Mouse (Mus musculus): ENCODE data around the gene Dusp18. TPM values are rescaled to one million over a fixed set of nuclear protein-coding genes. Genes with fewer than 3 reads are reported as not detected.
"Not testable (repeated sequence)": the region's sequence is repeated elsewhere in the genome, so short reads cannot be mapped to it uniquely, and the experiment has no call there.

The Dusp18 gene
- total and polyA plus RNA-seq, 3 experiments: 2.7 to 9.4 (median 3.9) TPM

DNA sequence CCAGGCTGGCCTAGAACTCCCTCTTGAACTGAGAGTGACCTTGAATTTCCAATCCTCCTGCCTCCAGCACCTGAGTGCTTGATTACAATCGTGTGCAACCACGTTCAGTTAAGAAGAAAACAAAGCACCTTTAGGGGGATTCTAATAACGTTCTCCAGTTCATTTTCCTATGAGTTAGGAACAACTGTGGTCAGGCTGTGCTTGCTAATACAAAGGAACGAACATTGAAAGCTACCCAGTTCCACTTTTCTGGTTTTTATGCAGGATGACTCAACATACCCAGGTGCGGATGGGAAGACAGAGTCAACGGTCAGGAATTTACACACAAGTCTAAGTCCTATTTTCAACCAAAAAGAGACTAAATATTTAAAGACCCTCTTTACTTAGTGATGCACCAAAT lies 1.1 kb upstream of the Dusp18 start:
- DNase-seq: no peak

DNA sequence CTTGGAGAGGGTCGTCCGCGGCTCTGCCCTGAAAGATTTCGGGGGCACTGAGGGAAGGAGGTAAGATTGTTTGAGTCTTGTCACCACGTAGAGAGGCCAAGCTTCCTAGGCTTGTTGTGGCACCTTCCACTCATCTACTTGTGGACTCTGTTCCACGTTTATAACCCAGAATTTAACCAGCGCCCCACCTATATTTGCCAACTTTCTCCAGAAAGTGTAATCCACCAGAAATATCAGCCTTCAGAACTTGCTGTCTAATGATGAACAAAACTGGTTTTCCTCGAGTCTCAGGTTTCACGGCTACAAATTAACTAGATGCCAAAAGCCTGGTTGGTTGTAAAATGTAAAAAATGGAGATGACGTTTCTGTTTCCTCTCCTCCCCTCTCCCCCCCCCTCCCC lies 418 bp downstream of the Dusp18 start:
- no peak for DNase-seq

DNA sequence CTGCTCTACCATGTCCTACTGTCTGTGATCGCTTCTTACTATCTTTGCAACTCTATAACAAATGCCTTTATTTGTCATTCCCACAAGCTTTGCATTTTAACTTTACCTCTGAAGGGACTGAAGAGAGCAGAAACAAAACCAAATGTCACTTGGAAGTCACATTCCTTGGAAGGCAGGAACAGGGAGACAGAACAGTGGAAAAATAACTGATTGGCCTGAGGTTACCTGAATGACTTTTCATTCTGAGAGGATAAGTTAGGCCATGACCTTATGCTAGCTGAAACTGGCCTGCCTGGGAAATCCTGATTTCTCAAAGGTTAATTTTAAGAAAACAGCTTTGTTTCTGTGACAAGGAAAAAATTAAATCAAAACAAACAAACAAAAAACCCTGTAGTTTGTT lies 893 bp downstream of the Dusp18 start:
- no peak for DNase-seq

DNA sequence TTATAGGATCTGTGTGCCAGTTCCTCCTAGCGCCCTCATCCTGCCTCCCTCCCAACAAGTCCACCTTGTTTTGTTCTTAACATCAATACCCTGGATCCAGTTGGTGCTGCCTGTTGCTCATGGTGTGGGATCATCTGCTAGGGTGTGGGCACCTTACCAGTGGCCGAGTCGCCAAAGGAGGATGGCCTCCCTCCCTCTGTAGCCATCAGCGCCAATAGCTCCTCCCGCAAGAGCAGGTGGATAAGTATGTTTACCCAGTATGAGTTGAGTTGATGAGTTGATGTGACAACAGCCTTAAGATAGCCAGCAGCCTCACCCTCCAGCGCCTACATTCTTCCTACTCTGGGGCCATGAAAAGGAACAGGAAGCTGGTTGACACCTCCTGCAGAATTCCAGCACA lies 5.3 kb downstream of the Dusp18 start:
- no peak for DNase-seq

DNA sequence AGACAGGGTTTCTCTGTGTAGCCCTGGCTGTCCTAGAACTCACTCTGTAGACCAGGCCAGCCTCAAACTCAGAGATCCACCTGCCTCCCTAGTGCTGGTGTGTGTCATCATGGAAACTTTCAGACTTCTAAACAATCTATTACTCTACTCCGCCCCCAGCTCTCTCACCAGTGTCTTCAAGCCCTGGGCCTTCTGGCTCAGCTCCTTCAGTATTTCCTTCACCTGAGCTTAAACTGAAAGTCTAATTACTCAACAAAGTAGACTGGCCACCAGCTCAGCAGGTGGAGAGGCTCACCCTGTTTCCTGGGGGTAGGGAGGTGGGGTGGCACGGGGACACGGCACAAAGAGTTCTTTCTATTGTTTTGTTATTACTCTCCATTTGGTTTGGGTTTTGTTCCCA lies 7.5 kb downstream of the Dusp18 start:
- no peak for DNase-seq

DNA sequence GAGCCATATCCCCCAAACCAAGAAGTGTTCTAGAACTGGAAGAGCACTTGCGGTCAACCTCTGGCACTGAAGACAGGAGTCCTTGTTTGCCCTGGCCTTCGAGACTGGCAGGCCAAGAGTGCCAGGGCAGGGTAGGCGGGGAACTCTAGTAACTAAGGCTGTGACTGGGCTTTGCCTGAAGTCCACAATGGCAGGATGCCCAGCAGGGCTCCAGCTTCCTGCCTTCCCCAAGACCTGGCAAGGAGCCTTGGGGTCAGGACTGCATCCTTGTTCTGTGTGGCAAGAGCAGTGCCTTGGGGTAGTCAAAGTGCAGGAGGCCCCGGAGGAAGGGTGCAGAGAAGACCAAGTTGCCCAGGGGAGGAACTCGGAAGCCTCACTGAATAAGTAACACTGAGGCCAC lies 8.0 kb downstream of the Dusp18 start:
- DNase-seq: peak; percentile 86

DNA sequence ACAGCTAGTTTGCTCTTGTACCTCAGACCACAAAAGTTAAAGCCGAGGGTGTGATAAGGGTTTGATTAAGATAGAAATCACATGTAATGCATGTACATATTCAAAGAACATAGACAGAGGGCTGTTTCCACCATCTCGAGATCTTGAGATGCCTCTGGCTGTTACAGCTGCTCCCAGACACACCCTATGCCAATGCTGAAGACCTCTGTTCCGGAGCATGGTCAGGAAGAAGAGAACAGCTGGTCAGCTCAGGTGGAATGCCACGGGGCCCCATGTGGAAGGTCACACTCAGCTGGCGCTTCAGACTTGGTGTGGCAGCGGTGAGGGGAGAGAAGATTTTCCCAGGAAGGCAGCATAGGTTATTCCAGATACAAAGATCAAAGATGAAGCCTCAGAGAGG lies 9.6 kb downstream of the Dusp18 start:
- no peak for DNase-seq

DNA sequence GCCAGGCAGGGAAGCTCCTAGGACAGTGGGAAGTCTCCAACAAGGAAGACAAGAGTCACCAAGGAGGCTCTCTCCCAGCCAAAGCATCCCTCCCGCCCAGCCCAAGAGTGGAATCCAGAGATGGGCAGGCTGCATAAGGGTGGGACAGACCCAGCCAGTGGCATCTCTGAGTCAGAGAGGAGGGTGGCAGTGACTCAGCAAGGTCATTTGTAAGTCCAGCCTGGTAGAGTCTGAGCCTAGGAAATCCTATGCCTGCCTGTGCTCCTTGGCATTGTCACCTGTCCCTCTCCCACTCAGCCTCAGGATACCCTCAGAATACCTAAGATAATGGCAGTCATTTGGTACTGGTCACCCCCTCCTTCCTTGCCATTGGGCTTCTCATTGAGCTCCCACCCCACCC lies 10.4 kb downstream of the Dusp18 start:
- DNase-seq: peak; percentile 80

DNA sequence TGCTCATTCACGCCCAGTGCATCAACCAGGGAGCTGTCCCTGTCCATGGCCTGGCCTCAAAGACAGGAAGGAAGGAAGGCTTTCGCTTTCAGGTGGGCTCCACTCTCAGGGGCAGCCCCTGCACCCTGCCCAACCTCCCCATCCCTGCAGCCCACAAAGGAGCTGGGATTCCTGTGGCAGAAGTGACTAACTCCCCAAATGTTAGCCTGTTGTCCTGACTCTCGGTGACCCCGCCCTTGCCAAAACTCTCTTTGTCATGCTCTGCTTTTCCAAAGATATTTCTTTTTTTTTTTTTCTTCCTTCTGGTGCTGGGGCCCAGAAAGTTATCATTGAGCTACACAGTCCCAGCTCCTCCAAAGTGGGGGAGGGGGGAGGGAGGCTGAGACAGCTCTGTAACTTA lies 14.2 kb downstream of the Dusp18 start:
- no peak for DNase-seq

DNA sequence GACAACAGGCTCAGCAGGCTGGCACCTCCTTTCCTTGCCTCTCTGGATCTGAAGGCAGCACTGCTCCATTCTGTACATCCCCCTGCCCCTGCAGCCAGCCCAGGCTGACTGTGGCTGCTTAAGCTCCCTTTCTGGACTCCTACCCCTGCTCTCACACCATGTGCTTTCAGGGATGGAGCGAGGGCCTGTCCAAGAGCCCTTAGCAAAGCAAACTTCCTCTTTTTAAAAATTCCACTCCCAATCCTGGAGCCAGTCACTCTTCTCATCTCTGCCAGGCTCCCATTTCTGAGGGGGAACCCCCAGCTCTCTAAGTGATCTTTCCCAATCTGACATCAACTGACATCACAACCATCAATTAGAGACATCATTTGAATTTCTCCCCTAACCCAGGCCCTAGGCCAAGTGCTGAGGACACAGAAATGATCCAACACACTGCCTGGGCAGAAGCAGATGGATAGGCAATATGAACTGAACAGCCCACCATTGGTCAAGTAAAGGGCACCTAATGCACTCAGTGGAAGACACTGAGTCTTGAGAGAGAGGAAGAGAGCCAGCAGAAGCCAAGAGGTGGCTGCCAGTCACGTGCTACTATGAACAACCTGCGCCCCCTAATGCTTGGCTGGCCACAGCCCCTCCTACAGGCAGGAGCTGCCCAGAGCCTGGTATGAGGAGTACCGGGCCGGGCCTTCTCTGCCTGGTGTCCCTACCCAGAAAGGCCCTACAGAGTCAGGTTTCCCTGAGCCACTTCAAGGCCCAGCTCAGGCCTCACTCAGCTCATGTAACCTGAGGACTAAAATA lies 15.7 kb downstream of the Dusp18 start:
- no peak for DNase-seq

DNA sequence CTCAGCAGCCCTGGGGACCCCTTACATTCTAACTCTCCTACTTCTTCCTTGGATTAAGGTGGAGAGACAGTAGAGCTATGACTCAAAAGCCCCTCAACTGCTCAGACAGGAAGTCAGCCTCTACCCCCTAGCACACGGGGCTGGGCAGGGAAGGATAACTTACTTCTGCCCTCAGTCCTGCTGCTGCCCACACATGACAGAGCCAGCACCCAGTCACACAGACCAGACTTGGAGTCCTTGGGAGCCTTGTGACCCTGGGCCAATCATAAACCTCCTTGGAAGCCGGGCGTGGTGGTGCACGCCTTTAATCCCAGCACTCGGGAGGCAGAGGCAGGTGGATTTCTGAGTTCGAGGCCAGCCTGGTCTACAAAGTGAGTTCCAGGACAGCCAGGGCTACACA lies 16.4 kb downstream of the Dusp18 start:
- not testable (repeated sequence) for DNase-seq

DNA sequence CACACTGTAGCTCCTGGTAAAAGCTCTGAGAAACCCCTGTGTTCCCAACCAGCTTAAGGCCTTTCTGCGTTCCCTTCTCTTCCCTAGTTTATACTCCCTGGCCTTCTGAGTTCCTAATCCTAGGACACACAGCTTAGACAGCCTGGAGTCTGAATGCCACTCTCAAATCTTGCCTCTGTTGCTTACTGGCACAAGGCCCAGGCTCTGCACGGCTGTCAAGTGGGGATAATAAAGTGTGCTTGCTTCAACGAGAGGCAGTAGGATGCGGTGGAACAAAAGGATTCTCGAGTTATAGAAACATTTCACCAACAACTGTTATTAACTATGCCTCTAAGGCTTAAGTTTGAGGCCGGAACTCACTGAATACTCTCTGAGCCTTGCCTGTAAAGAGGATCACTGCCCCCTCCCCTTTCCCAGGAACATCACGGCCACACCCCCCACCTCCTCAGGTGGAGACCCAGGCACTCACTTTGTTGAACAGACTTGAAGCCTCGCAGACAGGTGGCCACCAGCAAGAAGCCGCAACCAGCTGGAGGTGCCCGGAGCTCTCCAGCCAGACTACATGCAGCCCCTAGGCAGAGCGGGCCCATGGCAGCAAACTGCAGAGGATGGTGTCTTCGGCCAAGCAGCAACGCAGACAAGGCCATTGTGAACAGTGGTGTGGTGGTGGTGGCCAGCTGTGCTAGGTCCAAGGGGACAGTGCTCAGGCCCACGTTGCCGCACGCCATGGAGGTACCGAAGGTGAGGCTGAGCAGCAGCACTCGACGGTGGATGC lies 17.2 kb downstream of the Dusp18 start:
- peak; percentile 58 for DNase-seq

DNA sequence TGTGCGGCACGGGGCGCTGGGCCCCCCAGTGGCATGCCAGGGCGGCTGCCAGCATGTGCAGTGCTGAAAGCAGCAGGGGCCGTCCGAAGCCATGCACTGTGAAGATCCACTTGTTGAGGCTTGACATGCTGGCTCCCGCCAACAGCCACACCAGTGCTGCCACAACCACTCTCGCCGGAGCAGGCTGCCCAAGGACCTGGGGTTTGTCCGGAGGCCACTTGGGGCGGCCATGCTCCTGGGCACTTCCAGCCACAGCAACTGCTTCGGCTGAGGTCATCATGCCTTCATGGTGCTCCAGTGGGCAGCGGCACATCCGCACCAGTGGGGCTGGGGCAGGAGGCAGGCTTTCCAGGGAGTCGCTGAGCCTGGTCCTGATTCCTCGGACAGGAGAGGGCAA lies 17.8 kb downstream of the Dusp18 start:
- peak; percentile 65 for DNase-seq

DNA sequence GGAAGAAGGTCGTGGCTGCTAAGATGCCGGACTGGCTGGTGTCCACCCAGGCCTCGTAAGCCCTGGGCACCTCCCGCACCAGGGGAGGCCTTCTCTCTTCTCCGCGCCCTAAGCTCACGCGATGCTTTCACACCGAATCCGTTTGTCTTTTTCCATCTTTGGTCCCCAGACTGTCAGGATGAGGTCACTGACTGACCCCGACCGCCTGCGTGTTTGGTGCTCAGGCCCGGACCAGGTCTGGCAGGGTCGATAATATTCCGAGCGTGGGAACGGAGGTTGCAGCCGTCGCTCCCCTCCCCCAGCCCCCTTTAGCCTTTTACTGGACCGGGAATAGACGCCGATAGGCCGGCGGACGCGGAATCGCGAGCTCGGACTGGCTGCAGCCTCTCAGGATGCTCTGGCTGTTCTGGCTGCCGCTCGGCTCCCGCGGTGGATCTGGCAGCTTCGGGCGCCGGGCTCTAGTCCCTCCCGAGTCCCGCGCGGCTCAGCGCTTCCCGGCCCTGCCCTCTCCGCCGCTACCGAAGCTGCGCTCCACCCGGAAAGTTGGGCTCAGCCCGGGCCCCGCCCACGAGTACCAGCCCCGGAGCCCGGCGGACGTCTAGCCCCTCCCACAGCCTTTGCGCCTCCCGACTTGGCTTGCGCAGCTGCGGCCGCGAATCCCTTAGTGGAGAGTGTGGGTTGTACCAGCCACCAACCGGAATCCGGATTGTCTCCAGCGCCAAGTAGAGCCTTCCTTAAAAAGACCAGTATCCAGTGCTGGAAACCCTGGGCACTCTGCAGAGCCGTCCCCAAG lies 18.5 kb downstream of the Dusp18 start:
- DNase-seq: peak; percentile 98

DNA sequence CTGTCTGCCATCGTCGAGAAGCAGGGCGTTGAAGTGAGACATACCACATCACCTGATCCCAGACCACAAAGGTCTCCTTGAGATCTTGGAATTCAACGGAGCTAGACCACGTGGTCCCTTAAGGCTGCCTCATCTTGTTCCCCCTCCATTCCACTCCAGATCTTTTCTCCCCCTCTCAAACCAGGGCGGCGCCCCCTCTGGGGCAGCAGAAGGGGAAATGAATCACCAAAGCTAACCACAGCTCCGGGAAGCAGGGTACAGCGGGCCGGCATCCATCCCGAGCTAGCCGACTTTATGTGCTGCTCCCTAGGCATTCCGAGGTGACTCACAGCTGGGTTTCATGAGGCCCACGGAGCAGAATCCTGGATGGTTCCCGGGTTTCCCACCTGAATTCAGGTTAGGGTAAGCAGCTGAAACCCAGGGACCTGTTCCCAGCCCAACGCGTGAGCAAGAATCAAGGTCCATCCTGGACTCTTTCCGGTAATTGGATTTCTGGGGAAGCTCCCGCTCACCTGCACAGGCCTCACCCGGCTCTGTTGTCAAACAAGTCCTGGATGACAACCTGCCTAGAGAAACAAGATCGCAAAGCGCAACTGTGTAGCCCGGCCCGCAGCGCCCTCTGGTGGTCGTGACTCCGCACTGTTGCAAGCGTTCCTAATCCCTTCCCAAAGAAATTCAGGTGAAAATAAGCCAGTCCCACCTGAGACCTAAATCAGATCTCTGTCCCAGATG lies 19.2 kb downstream of the Dusp18 start, which contains the start of gene Slc35e4:
TSS of gene Slc35e4 (minus strand) at position 556 of the 732 bp plus-strand sequence.
- DNase-seq: peak; percentile 85

DNA sequence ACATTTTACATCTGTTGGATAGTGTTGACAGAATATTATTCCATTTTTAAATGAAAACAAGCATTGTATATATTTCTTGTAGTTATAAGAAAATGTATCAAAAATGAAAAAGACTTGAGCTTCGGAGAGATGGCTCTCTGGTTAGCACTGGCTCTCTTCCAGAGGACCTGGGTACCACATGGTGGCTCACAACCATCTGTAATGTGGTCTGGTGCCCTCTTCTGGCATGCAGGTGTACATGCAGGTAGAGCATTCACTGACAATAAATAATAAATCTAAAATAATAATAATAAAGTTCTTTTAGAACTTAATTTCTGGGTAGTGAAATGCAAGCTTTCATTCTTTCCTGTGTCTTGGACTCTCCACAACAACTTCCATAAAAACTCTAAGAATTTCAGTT lies 23.7 kb downstream of the Dusp18 start:
- DNase-seq: no peak

DNA sequence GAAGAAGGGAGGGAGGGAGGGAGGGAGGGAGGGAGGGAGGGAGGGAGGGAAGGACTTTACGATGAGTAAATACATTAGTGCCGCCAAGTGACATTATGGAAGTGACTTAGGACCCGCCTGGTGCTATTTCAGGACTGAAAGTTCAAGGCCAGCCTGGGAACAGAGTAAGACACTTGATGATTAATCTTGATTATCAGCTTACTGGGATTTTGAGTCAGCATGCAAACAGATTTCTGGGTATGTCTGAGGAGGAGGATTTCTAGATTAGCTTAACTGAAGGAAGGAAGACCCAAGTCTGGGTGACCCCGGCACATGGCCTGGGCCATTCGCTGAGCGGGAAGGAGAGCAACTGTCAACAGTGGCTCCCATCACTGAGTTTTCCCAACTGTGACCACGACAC lies 25.4 kb downstream of the Dusp18 start:
- peak; percentile 82 for DNase-seq

DNA sequence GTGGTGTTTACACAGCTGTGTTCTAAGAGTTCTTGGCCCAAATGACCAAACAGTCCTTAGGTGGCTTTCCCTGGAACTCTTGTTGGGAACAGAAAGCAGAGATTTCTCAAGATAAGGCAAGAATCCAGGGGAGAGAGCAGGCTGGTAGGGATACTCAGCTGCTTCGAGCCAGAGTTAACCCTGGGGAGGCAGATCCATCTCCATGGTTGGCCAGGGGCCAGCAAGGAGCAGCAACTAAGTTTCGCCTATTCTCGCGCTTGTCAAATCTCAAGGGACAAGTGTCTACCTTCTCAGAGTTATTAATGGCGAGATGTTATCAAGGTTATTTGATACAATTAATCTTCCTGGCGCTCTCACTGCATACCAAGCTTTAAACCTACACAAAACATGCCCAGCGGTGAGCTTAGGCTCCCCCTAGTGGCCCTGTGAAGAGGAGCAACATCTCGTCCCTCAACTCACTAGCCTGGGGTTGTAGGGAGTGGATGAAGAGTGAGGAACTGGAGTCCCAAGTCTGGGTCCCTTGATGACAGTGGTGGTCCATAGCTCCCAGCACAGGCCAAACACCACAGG lies 26.3 kb downstream of the Dusp18 start:
- DNase-seq: peak; percentile 67

DNA sequence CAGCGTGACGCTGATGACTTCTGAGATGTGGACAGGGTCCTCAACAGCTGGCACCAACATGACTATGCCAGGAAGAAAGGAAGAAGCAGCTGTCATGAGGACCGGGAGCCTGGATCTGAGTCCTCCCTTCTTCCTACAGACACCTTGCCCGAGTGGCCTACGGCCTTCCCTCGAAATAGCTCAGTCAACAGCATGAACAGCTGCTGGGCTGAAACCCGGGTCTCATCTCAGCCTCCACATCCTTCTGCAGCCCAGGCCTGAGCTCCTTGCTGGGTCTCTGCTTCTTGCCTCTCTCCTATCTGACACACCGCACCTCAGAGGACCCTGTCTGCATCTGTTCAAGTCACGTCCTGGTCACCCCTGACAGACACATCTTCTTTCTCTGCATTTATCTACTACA lies 27.1 kb downstream of the Dusp18 start:
- no peak for DNase-seq

DNA sequence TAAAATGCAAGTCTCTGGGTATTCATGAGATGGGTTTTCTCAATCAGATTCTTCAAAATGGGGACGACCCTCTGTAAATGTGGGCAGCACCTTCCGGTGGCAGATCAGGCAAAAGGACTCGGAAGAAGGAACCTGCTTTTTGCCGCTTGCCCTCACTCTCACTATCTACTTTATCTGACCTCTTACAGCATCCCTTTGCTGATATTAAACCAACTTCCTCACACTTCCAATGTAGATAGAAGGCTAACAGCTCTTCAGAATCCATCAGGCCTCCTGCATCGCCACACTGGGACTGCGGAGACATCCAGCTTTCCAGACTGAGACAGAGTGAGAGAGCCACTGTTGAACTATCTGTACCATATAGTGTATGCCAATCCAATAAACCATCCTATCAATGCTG lies 27.7 kb downstream of the Dusp18 start:
- DNase-seq: no peak

DNA sequence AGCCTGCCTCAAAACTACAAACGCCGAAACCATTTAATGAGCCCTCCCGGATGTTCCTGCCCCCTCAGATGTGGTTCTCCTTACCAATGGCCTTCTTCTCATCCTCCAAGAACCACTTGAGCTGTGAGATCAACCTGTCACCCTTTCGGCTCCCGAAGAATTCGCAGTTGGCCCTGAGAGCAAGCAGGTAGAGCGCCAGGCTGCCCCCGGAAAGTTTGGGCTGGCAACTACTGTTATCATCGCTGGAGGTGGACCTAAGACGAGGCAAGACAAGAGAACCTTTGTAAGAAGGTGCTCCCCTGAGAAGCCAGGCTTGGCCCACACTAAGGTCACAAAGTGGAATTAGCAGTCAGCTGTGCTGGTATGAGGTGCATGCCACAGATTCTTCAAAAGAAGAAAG lies 30.9 kb downstream of the Dusp18 start:
- DNase-seq: no peak

DNA sequence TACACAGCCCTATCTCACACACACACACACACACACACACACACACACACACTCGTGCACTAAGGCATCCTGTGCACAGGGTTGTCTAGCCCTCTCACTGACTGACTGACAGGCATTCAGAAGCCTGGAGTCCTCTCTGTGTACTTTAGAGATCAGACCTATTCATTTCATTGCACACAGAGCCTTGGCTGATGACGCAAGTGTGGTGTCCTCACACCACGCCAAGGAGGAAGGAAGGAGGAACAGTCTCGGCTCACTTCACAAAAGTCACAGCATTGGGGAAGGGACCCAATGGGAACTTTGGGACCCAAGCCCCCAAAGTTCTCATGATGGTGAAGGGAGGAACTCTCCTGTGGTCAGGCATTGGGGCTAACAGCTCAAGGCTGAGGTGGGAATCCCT lies 35.0 kb downstream of the Dusp18 start:
- no peak for DNase-seq
